Mouse (Mus musculus): ENCODE measurements around the gene Cwc25.
"Not testable (repeated sequence)": the region's sequence is repeated elsewhere in the genome, so short reads cannot be mapped to it uniquely, and the experiment has no call there.

The Cwc25 gene

DNA sequence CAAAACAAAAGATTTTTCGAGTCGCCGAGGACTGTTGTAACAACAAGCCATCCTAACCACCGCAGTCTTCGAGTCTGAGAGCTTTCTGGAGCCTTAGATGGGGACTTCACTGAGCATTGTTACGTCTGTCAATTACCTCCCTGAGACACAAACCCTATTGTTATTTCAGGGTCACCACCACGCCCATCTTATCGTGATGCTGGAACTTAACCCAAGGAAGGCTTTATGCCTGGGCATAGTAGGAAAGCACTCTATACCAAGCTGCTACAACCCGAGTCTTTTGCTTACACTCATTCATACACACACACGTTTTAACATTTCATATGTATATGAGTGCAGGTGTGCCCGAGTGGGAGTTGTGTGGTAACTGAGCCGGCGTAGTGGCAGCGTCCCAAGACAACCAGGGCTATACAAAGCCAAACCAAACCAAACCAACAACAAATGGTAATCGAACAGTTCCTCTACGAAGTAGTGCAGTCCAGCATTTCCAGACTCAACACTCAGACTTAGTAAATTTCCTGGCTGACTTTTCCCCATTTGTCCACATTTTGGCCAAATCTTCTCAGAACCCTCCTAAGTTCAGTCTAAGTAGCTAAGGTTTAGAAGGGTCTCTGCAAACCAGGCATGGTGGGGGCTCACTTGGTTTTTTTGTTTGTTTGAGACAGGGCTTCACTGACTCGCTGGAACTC lies 9.6 kb upstream of the Cwc25 start, which contains the start of gene 1700001P01Rik:
Gene 1700001P01Rik, minus strand, starts transcription at position 111 of the 689 bp plus-strand sequence.
- no peak for DNase-seq (ENCODE audit: low spot score in 2 of 2)

- DNase-seq (ENCODE audit: low spot score in 2 of 2): no peak
Measured at GRCm38 (mm10) chr11:97775186-97775585, 8.8 kb upstream of the Cwc25 start.

- no peak for DNase-seq (ENCODE audit: low spot score in 2 of 2)
Measured at GRCm38 (mm10) chr11:97771410-97771809, 5.1 kb upstream of the Cwc25 start.

DNA sequence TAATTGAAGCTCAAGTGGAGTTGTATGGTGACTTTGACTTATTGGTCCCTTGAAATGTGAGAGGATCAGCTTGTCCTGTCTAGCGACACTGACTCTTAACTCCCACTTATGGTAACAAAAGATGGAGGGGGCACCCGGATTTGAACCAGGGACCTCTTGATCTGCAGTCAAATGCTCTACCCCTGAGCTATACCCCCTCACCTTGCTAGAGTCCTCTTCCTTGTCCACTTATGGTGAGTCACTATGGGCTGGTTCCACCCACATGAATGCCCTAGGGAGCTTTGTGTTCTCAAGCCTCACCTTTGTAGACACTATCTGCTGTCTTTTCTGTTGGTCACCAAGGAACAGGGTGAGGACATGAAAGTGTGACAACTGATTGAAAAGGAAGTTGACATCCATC lies 3.3 kb upstream of the Cwc25 start:
- DNase-seq (ENCODE audit: low spot score in 2 of 2): no peak

DNA sequence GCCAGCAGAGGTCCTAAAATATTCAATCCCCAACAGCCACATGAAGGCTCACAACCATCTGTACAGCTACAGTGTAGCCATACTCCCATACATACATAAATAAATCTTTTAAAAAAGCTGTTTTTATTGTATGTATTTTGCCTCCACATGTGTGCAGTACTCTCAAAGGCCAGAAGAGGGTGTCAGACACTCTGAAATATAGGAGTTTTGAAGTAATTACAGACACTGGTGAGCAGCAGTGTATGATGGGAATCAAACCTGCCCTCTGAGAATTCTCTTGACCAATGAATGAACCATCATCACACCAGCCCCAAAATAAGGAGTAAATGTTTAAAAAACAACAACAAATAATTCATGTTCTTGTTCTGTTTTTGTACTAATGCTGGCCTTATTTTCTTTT lies 4.7 kb downstream of the Cwc25 start:
- no peak for DNase-seq (ENCODE audit: low spot score in 2 of 2)

DNA sequence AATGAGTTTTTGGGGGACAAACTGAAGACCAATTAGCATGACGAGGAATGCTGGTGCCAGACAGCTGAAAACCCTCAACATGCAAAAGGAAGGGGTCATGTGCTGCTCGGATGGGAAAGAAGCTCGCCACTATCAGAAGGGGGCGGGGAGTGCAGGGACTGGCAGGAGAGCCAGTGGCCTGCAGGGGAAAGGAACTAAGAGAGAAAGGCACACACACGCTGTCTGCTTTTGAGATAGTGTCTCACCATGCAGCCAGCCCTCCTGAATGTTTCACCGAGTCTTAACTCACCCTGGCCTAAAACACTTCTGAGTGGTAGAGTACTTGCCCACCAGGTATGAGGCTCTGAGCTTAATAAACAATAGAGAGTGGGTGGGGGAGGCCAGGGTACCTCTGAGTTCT lies 7.4 kb downstream of the Cwc25 start:
- no peak for DNase-seq (ENCODE audit: low spot score in 2 of 2)

GRCm38 (mm10) chr11:97758125-97758524 lies 8.2 kb downstream of the Cwc25 start:
- no peak for DNase-seq (ENCODE audit: low spot score in 2 of 2)

- DNase-seq (ENCODE audit: low spot score in 2 of 2): peak in 1 of 2 experiments; percentile 30
Measured at GRCm38 (mm10) chr11:97753277-97753676, 13.1 kb downstream of the Cwc25 start.

DNA sequence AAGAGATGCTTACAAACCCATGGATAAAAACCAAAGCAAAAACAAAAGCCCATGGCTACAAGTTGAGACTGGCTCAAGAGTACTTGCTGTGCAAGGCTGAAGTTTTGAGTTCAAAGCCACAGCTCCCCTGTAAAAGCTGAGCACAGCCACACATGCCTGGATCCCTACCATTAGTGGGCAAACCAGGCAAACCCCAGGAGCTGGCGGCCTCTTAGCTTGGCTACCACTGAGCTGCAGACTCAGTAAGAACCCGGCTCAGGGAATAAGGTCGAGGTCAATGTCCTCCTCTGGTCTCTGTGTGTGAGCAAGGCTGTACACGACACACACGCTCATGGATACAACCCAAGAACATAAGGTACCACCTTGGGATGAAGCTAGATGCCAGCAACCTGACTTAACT lies 17.9 kb downstream of the Cwc25 start:
- DNase-seq (ENCODE audit: low spot score in 2 of 2): no peak

- no peak for DNase-seq (ENCODE audit: low spot score in 2 of 2)
Measured at GRCm38 (mm10) chr11:97747773-97748172, 18.6 kb downstream of the Cwc25 start.

DNA sequence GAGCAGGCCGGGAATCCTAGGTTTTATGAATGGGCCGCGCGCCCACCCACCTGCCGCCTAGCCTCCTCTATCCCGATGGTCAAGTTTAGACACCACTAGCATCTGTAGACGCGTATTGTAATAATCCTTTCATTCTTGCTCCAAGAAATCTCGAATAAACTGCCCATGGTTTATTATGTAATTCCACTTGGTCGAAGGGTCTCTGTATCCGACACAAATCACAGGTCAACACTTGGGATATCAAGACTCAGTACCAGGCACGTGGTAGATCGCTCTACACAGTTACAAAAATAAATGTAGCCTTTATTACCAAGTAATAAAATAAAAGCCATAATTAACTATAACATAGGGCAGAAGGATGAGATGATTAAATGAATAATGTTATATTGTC lies 21.0 kb downstream of the Cwc25 start:
- no peak for DNase-seq (ENCODE audit: low spot score in 2 of 2)

- peak; percentile 95 to 97 for DNase-seq (ENCODE audit: low spot score in 2 of 2)
Measured at GRCm38 (mm10) chr11:97744718-97745330, 21.5 kb downstream of the Cwc25 start.

- DNase-seq (ENCODE audit: low spot score in 2 of 2): peak; percentile 35 to 37
Measured at GRCm38 (mm10) chr11:97744063-97744717, 22.2 kb downstream of the Cwc25 start, which contains the start of gene Pip4k2b. Gene Pip4k2b (minus strand): TSS chr11:97744704.

DNA sequence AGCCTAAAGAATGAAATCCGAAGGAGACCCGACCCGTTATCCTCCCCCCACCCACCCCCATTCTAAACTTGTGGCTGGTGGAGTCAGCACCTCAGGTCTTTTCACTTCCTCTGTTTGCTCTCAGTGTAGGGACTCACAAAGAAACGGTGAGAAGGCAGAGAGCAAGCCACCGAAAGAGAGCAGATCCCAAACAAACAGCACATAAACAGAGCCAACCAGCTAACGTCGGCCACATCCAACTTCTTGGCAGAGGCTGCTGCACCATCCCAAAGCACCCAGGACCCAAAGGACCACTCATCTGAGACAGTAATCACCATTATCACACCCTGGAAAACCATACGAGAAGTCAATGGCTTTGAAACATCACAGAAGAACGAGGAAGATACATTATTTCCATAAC lies 22.9 kb downstream of the Cwc25 start:
- DNase-seq (ENCODE audit: low spot score in 2 of 2): no peak

DNA sequence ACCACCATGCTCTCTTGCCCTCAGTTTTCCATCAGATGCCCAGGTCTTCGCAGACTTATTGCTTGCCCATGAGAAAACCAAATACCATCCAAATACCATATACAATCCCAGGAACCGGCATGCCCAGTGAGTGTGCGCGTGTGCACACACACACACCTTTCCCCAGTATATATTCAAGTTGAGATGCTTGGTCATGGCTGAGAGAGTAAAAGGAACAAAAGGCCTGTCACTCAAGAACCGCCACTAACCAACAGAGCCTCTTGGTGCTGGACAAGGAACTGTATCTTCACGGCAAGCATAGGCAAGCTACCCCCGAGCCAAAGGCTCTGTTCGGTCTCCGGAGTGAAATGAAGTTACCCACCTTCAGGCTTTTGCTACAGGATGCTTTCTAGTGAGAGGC lies 23.8 kb downstream of the Cwc25 start:
- DNase-seq (ENCODE audit: low spot score in 2 of 2): no peak

DNA sequence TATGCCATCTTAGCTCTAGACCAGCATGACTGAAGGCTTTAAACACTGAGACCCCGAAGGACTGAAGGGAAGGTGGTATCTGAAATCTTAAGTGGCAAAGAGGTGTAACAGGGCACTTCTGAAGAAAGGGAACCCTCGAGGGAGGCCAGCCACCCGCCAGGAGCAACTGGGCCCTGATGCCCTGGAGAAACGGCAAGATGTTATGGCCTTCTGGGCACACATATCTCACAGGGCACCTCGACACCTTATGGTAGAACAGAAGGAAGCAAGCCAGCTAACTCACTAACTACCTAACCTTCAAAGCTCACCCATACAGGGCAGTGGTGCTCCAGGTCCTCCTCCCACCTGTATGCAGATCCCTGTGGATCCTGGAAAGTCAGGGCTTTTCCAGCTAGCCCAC lies 24.2 kb downstream of the Cwc25 start:
- DNase-seq (ENCODE audit: low spot score in 2 of 2): no peak

DNA sequence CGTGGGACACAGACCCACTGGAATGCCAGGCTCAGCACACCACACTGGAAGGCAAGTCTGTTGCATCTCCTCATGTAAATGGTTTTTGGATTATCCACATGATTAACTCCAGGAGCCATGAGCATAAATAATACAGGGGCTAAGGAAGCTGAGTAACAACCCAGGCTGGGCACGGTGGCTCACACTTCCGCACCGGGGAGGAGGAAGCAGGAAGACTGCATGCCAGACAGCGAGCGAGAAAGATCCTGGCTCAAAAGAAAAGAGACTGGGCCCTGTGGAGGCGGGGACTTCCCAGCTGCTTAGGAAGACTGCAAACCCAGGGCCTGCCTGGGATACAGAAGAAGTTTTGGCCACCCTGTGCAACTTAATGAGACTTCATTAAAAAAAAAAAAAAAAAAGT lies 26.2 kb downstream of the Cwc25 start:
- DNase-seq (ENCODE audit: low spot score in 2 of 2): no peak

DNA sequence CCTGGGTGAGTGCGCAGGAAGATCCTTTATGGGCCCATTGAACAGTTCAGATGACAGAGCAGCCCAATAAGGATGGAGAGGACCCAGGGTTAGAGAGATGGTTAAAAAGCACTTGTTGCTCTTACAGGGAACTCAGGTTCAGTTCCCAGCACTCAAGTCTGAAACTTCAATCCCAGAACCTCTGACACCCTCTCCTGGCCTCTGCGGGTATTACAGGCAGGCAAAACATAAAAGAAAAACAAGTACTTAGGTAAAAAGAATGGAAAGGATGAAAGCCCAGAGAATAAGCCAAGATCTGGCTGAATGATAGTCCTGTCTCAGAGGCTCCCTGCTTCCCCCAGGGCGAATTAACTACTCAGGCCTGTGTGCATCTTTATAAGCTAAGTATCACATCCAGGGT lies 27.2 kb downstream of the Cwc25 start:
- DNase-seq (ENCODE audit: low spot score in 2 of 2): no peak

GRCm38 (mm10) chr11:97738703-97739102 lies 27.7 kb downstream of the Cwc25 start:
- no peak for DNase-seq (ENCODE audit: low spot score in 2 of 2)

DNA sequence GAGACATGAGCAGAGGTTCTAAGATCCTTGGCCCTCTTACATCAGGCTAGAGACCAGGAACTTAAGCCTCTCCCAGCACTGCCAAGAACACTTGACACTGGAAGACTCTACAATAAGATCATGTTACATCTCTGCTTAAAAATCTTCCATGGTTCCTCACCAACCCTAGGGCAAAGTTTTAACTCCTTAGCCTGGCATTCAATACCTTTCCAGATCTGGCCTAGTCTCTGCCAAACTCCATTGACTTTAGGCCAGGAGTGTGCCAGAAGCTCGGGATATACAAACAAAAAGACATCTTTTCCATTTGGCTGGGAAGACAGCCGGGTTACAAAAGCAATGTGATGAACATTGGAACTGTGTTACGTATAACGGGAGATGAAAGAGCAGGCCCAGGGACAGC lies 28.8 kb downstream of the Cwc25 start:
- no peak for DNase-seq (ENCODE audit: low spot score in 2 of 2)

DNA sequence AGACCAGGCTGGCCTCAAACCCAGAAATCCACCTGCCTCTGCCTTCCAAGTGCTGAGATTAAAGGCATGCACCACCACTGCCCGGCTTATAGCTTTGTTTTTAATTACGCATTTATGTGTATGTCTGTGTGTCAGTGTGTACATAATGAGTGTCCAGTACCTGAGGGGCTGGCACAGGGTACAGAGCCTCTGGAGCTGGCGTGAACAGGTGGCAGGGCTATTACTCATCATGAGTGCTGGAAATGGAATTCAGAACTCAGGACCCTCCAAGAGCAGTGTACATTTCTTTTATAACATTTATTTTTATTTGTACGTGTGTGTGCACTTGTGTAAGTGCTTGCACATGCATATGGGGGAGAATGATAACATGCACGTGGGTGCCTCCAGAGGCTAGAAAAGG lies 29.7 kb downstream of the Cwc25 start:
- no peak for DNase-seq (ENCODE audit: low spot score in 2 of 2)

DNA sequence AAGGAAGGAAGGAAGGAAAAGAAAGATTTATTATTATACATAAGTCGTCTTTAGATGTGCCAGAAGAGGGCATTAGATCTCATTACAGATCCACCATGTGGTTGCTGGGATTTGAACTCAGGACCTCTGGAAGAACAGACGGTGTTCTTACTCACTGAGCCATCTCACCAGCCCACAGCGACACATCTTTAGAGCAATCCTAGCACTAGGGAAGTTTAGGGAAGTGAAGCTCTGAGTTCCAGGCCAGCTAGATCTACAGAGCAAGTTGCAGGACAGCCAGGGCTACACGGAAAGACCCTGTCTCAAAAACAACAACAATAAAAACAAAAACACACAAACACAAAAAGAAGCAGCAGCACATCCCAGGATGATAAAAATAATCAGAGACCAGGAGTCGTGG lies 31.5 kb downstream of the Cwc25 start:
- not testable (repeated sequence) for DNase-seq (ENCODE audit: low spot score in 2 of 2)

GRCm38 (mm10) chr11:97733689-97734088 lies 32.7 kb downstream of the Cwc25 start:
- no peak for DNase-seq (ENCODE audit: low spot score in 2 of 2)
